Mouse (Mus musculus): ENCODE data around the gene Gla. TPM values are rescaled to one million over a fixed set of nuclear protein-coding genes. Genes with fewer than 3 reads are reported as not detected.
"Not testable (repeated sequence)": the region's sequence is repeated elsewhere in the genome, so short reads cannot be mapped to it uniquely, and the experiment has no call there.

Gene Gla
- total RNA-seq, 2 experiments from 2014 or later, result 10.4 to 10.5 TPM

GRCm38 (mm10) chrX:134540414-134541135, 60.4 kb downstream of the Gla start:
- intact Hi-C loops (cut with DNase I), result no loop called here
- no peak for DNase-seq (ENCODE audit: low spot score in 2 of 2)

- DNase-seq (ENCODE audit: low spot score in 2 of 2); intact Hi-C loops (cut with DNase I): not testable (repeated sequence)
Measured at GRCm38 (mm10) chrX:134539795-134540194, 61.1 kb downstream of the Gla start.

Other genes starting within 250 kb of the Gla start
- gene Drp2, start 196.6 kb downstream of the Gla start, total RNA-seq (2021), result 10 to 100 TPM; 56.3 to 61.7 TPM
- under 1 TPM in 1 of 2 experiments, not detected in 1; 0.53 TPM for gene Taf7l, start 124.6 kb downstream of the Gla start, total RNA-seq (2021)
- gene Timm8a1, start 59.3 kb downstream of the Gla start, total RNA-seq (2021), result 10 to 100 TPM; 17.6 to 22.3 TPM
- 1 to 10 TPM; 1.0 to 1.2 TPM for gene Btk, start 17.6 kb downstream of the Gla start, total RNA-seq (2021)
- gene Rpl36a, start 15.5 kb downstream of the Gla start, total RNA-seq (2021), result 100 to 1,000 TPM; 115 to 132 TPM
- 100 to 1,000 TPM; 153 to 166 TPM for gene Hnrnph2, start 54 bp upstream of the Gla start, total RNA-seq (2021)
- gene Armcx4, start 85.4 kb upstream of the Gla start, total RNA-seq (2021), result 10 to 100 TPM; 37.7 to 39.5 TPM
- gene Armcx1, start 116.8 kb upstream of the Gla start, total RNA-seq (2021), result 10 to 100 TPM; 60.0 to 68.0 TPM
- 1 to 10 TPM; 4.2 to 5.8 TPM for gene Armcx6, start 150.3 kb upstream of the Gla start, total RNA-seq (2021)
- 10 to 100 TPM; 75.0 to 85.0 TPM for gene Armcx3, start 155.5 kb upstream of the Gla start, total RNA-seq (2021)
- gene Armcx2, start 208.1 kb upstream of the Gla start, total RNA-seq (2021), result 10 to 100 TPM; 81.7 to 82.8 TPM